Mouse (Mus musculus): Measurements from ENCODE around the gene S100b.
A peak's percentile ranks its signal among the peaks of the same experiment; 100 is the strongest.

S100b gene

GRCm38 (mm10) chr10:76253536-76253935 is at the start of gene S100b:
Gene S100b, plus strand, starts transcription at chr10:76253853.
- peak; percentile 55 for DNase-seq

- no peak for DNase-seq
Measured at GRCm38 (mm10) chr10:76207262-76207796, 46.3 kb upstream of the S100b start.

- DNase-seq = no peak
Measured at GRCm38 (mm10) chr10:76209241-76209640, 44.4 kb upstream of the S100b start.

- DNase-seq = no peak
Measured at GRCm38 (mm10) chr10:76210806-76211205, 42.8 kb upstream of the S100b start.

- no peak for DNase-seq
Measured at GRCm38 (mm10) chr10:76212121-76212520, 41.5 kb upstream of the S100b start.

GRCm38 (mm10) chr10:76214161-76214560 is 39.5 kb upstream of the S100b start:
- DNase-seq = no peak

- DNase-seq = no peak
Measured at GRCm38 (mm10) chr10:76217056-76217455, 36.6 kb upstream of the S100b start.

GRCm38 (mm10) chr10:76218240-76218639 is 35.4 kb upstream of the S100b start:
- no peak for DNase-seq

GRCm38 (mm10) chr10:76225944-76226343 is 27.7 kb upstream of the S100b start:
- no peak for DNase-seq

GRCm38 (mm10) chr10:76229627-76230026 is 24.0 kb upstream of the S100b start:
- DNase-seq = no peak

- peak; percentile 93 for DNase-seq
Measured at GRCm38 (mm10) chr10:76237341-76238225, 16.1 kb upstream of the S100b start, which contains the start of gene Prmt2. Gene Prmt2, minus strand, starts transcription at chr10:76237865.

- no peak for DNase-seq
Measured at GRCm38 (mm10) chr10:76239401-76239800, 14.3 kb upstream of the S100b start.

- no peak for DNase-seq
Measured at GRCm38 (mm10) chr10:76245106-76245505, 8.5 kb upstream of the S100b start.

- no peak for DNase-seq
Measured at GRCm38 (mm10) chr10:76246601-76247000, 7.1 kb upstream of the S100b start.

GRCm38 (mm10) chr10:76247960-76248646 is 5.5 kb upstream of the S100b start:
- DNase-seq = no peak

- no peak for DNase-seq
Measured at GRCm38 (mm10) chr10:76248647-76248968, 5.0 kb upstream of the S100b start.

GRCm38 (mm10) chr10:76250870-76251269 is 2.8 kb upstream of the S100b start:
- DNase-seq = no peak

GRCm38 (mm10) chr10:76253079-76253478 is 574 bp upstream of the S100b start:
- no peak for DNase-seq

- no peak for DNase-seq
Measured at GRCm38 (mm10) chr10:76255617-76256016, 2.0 kb downstream of the S100b start.

GRCm38 (mm10) chr10:76257231-76257630 is 3.6 kb downstream of the S100b start:
- DNase-seq = no peak

- DNase-seq = no peak
Measured at GRCm38 (mm10) chr10:76257719-76258390, 4.2 kb downstream of the S100b start.

GRCm38 (mm10) chr10:76259566-76260232 is 6.0 kb downstream of the S100b start:
- peak; percentile 37 for DNase-seq
